Mouse (Mus musculus) MEL (cell line): ENCODE measurements around the gene Ocel1. TPM values are rescaled to one million over a fixed set of nuclear protein-coding genes. Genes with fewer than 3 reads are reported as not detected.

Experiments used
- DNase-seq: peaks from one replicate; pipeline ENCODE4 v3.0.0; 2011; ENCODE audit warnings: low read depth, low spot score
- H3K27ac ChIP-seq: 2 replicates; pipeline ENCODE4 v1.5.1; 2012; ENCODE audit warnings: low read depth, mild to moderate bottlenecking, control low read depth, low read length, moderate library complexity; ENCODE audit not compliant: control insufficient read depth
- H3K27me3 ChIP-seq, 2 experiments: fragments of 150-350 bp in 1 of 2; sonication (generic) in 1 of 2; 2 replicates each; pipeline ENCODE4 v1.6.1; 2012; ENCODE audit warnings: low read length in 2 of 2, mild to moderate bottlenecking in 2 of 2, improper control_type of control experiment in 1 of 2, moderate library complexity in 1 of 2; ENCODE audit not compliant: insufficient read depth in 2 of 2, control insufficient read depth in 1 of 2
- H3K36me3 ChIP-seq, 2 experiments: 2 replicates each; pipeline ENCODE4 v1.6.1; 2012 to 2014; ENCODE audit warnings: low read length in 2 of 2, improper control_type of control experiment in 1 of 2, inconsistent platforms in 1 of 2, mild to moderate bottlenecking in 1 of 2; ENCODE audit not compliant: insufficient read depth in 2 of 2, control insufficient read depth in 1 of 2
- H3K4me1 ChIP-seq, 2 experiments: fragments of 150-350 bp in 1 of 2; sonication (generic) in 1 of 2; 2 replicates each; pipeline ENCODE4 v1.6.1; 2012; ENCODE audit warnings: low read length in 2 of 2, improper control_type of control experiment in 1 of 2, mild to moderate bottlenecking in 1 of 2; ENCODE audit not compliant: insufficient read depth in 2 of 2, control insufficient read depth in 1 of 2
- H3K4me3 ChIP-seq, 2 experiments: fragments of 150-350 bp in 1 of 2; sonication (generic) in 1 of 2; 2 replicates each; pipeline ENCODE4 v1.5.1; 2012; ENCODE audit warnings: low read depth in 2 of 2, low read length in 2 of 2, mild to moderate bottlenecking in 2 of 2, moderate library complexity in 2 of 2, control low read depth in 1 of 2, improper control_type of control experiment in 1 of 2; ENCODE audit not compliant: control insufficient read depth in 1 of 2, insufficient read depth in 1 of 2
- H3K79me2 ChIP-seq: 2 replicates; pipeline ENCODE4 v1.6.1; 2012; ENCODE audit warnings: mild to moderate bottlenecking, low read length, moderate library complexity; ENCODE audit not compliant: control insufficient read depth, poor library complexity, insufficient read depth
- H3K9ac ChIP-seq: 2 replicates; pipeline ENCODE4 v1.6.1; 2012; ENCODE audit warnings: low read depth, mild to moderate bottlenecking, control low read depth, low read length, moderate library complexity; ENCODE audit not compliant: control insufficient read depth, poor library complexity, severe bottlenecking
- H3K9me3 ChIP-seq: fragments of 150-350 bp; sonication (generic); replicated peaks from 2 replicates; pipeline ENCODE4 v1.6.1; 2012; ENCODE audit warnings: mild to moderate bottlenecking, low read length, improper control_type of control experiment, moderate library complexity; ENCODE audit not compliant: insufficient read depth
- BHLHE40 ChIP-seq: IDR thresholded peaks from 2 replicates; pipeline ENCODE4 v1.6.1; 2012; ENCODE audit warnings: low read depth, mild to moderate bottlenecking, inconsistent platforms, low read length, improper control_type of control experiment, borderline replicate concordance
- CTCF ChIP-seq, 3 experiments: IDR thresholded peaks in 2 of 3; conservative IDR thresholded peaks in 1 of 3; 2 replicates each; pipeline ENCODE4 v1.5.1; 2011 to 2012; ENCODE audit warnings: low read length in 3 of 3, low read depth in 2 of 3, mild to moderate bottlenecking in 2 of 3, improper control_type of control experiment in 1 of 3, inconsistent platforms in 1 of 3, mixed read lengths in 1 of 3, moderate library complexity in 1 of 3; ENCODE audit not compliant: control insufficient read depth in 1 of 3, insufficient read depth in 1 of 3, poor library complexity in 1 of 3, severe bottlenecking in 1 of 3
- HCFC1 ChIP-seq: IDR thresholded peaks from 2 replicates; pipeline ENCODE4 v1.6.1; 2012; ENCODE audit warnings: low read depth, mild to moderate bottlenecking, inconsistent platforms, low read length, improper control_type of control experiment, moderate library complexity
- JUND ChIP-seq: IDR thresholded peaks from 2 replicates; pipeline ENCODE4 v1.6.1; 2011; ENCODE audit warnings: low read depth, mild to moderate bottlenecking, improper control_type of control experiment, low read length
- MAX ChIP-seq: IDR thresholded peaks from 2 replicates; pipeline ENCODE4 v1.6.1; 2011; ENCODE audit warnings: low read length, improper control_type of control experiment
- POLR2A ChIP-seq, 2 experiments: IDR thresholded peaks; 2 replicates each; pipeline ENCODE4 v1.6.1; 2011 to 2012; ENCODE audit warnings: low read length in 2 of 2, mild to moderate bottlenecking in 2 of 2, control low read depth in 1 of 2, improper control_type of control experiment in 1 of 2, low read depth in 1 of 2, moderate library complexity in 1 of 2; ENCODE audit not compliant: control insufficient read depth in 1 of 2, insufficient read depth in 1 of 2, poor library complexity in 1 of 2
- POLR2AphosphoS2 ChIP-seq: IDR thresholded peaks from 2 replicates; pipeline ENCODE4 v1.6.1; 2011; ENCODE audit warnings: low read length, improper control_type of control experiment
- RAD21 ChIP-seq: IDR thresholded peaks from 2 replicates; pipeline ENCODE4 v1.6.1; 2011; ENCODE audit warnings: mild to moderate bottlenecking, low read depth, low read length, improper control_type of control experiment
- RCOR1 ChIP-seq: IDR thresholded peaks from 2 replicates; pipeline ENCODE4 v1.6.1; 2012; ENCODE audit warnings: low read depth, mild to moderate bottlenecking, inconsistent platforms, low read length, improper control_type of control experiment
- SIN3A ChIP-seq: IDR thresholded peaks from 2 replicates; pipeline ENCODE4 v1.6.1; 2012; ENCODE audit warnings: low read length, improper control_type of control experiment, inconsistent platforms
- TBP ChIP-seq: IDR thresholded peaks from 2 replicates; pipeline ENCODE4 v1.8.0; 2011; ENCODE audit warnings: low read depth, low read length, improper control_type of control experiment
- USF2 ChIP-seq, 2 experiments: IDR thresholded peaks; 2 replicates each; pipeline ENCODE4 v1.6.1; 2011 to 2012; ENCODE audit warnings: improper control_type of control experiment in 2 of 2, low read length in 2 of 2, borderline replicate concordance in 1 of 2, inconsistent platforms in 1 of 2, low read depth in 1 of 2, mild to moderate bottlenecking in 1 of 2; ENCODE audit not compliant: insufficient read depth in 1 of 2
- ZC3H11A ChIP-seq: IDR thresholded peaks from 2 replicates; pipeline ENCODE4 v1.6.1; 2012; ENCODE audit warnings: low read depth, mild to moderate bottlenecking, inconsistent platforms, low read length, improper control_type of control experiment
- ZNF384 ChIP-seq: IDR thresholded peaks from 2 replicates; pipeline ENCODE4 v1.6.1; 2012; ENCODE audit warnings: low read depth, mild to moderate bottlenecking, inconsistent platforms, low read length, improper control_type of control experiment
- polyA plus RNA-seq, 2 experiments: library from polyadenylated mRNA; stranded (reverse) in 1 of 2; unstranded in 1 of 2; fragments of >175 nt in 1 of 2; fragments of >200 nt in 1 of 2; gene quantifications; 2 replicates each; pipeline versions ENCODE4 v1.2.1 to v1.2.4; 2012; ENCODE audit warnings: low replicate concordance in 2 of 2, low read depth in 1 of 2; ENCODE audit not compliant: insufficient read length in 2 of 2, insufficient read depth in 1 of 2, missing spikeins in 1 of 2
- total RNA-seq: library from RNA; depleted of rRNA; stranded (reverse); fragments of 300-350 nt; gene quantifications from 2 replicates; pipeline ENCODE4 v1.2.3, GENCODE M21; 2012

Ocel1 gene
- total and polyA plus RNA-seq, 3 experiments, result 16.2 to 18.3 TPM; not detected in 1

GRCm38 (mm10) chr8:71392391-71392790, 21.3 kb downstream of the Ocel1 start:
- Histone ChIP-seq H3K27me3 (no peaks in the 10 kb centered on the region), H3K4me3 (no peak overlapping the region), H3K36me3 (peaks cover 0 to 10% of the 10 kb centered on the region in 2 experiments; a peak in 2 of 4 replicates)
- DNase-seq, result no peak
- TF ChIP-seq MAX (no peak), TBP (0 out of 2 replicates have a peak, but pooled peaks have one; percentile 11)
- TF ChIP-seq, all 39 proteins: peak for 1
- H3K27ac ChIP-seq, result no peak overlapping the region
- peaks cover 4% of the 10 kb centered on the region; the same call in 1 of the 2 replicates for H3K79me2 ChIP-seq
- H3K9me3 ChIP-seq, result no peaks in the 10 kb centered on the region
- H3K4me1 ChIP-seq, result peaks cover 0 to 14% of the 10 kb centered on the region in 2 experiments
- H3K9ac ChIP-seq, result no peak overlapping the region

GRCm38 (mm10) chr8:71392871-71393270, 21.8 kb downstream of the Ocel1 start:
- Histone ChIP-seq H3K79me2 (peaks cover 4% of the 10 kb centered on the region; the same call in 1 of the 2 replicates), H3K36me3 (peaks cover 0 to 10% of the 10 kb centered on the region in 2 experiments; a peak in 2 of 4 replicates), H3K27ac (no peak overlapping the region), H3K9ac (peak overlapping the region; percentile 23; the same call in 1 of the 2 replicates), H3K9me3 (no peaks in the 10 kb centered on the region), H3K4me1 (peaks cover 0 to 11% of the 10 kb centered on the region in 2 experiments)
- TF ChIP-seq SIN3A (0 out of 2 replicates have a peak, but pooled peaks have one; percentile 45), HCFC1 (0 out of 2 replicates have a peak, but pooled peaks have one; percentile 17), RAD21 (no peak; the same call in 1 of the 2 replicates)
- TF ChIP-seq, all 39 proteins: peak for 2
- H3K4me3 ChIP-seq, result peak overlapping the region; percentile 45 to 47
- no peaks in the 10 kb centered on the region for H3K27me3 ChIP-seq
- peak; percentile 86 for DNase-seq

GRCm38 (mm10) chr8:71394481-71394880, 23.4 kb downstream of the Ocel1 start:
- Histone ChIP-seq H3K9ac (no peak overlapping the region), H3K27ac (no peak overlapping the region), H3K4me3 (no peak overlapping the region), H3K4me1 (peaks cover 0 to 7% of the 10 kb centered on the region in 2 experiments; a peak in 2 of 4 replicates), H3K36me3 (peaks cover 0 to 8% of the 10 kb centered on the region in 2 experiments; a peak in 2 of 4 replicates), H3K79me2 (peaks cover 4% of the 10 kb centered on the region; the same call in 1 of the 2 replicates), H3K9me3 (no peaks in the 10 kb centered on the region), H3K27me3 (no peaks in the 10 kb centered on the region)
- TF ChIP-seq USF2 (IDR thresholded peaks at IDR 0.05; ENCODE audit: borderline replicate concordance in 1 of 2, insufficient read depth in 1 of 2, low read depth in 1 of 2, low read length in 2 of 2) (no peak), POLR2AphosphoS2 (no peak), TBP (no peak), JUND (no peak), CTCF (IDR thresholded peaks at IDR 0.05 in 2 of 3, conservative IDR thresholded peaks at IDR 0.05 in 1 of 3; ENCODE audit: control insufficient read depth in 1 of 3, insufficient read depth in 1 of 3, low read depth in 2 of 3, low read length in 3 of 3, poor library complexity in 1 of 3, severe bottlenecking in 1 of 3) (no peak), POLR2A (IDR thresholded peaks at IDR 0.05; ENCODE audit: control insufficient read depth in 1 of 2, insufficient read depth in 1 of 2, low read depth in 1 of 2, low read length in 2 of 2, poor library complexity in 1 of 2) (no peak), ZNF384 (no peak), BHLHE40 (no peak), ZC3H11A (no peak), MAX (no peak), RCOR1 (no peak)
- DNase-seq, result no peak
